Mouse (Mus musculus): Measurements from ENCODE around the gene Resp18.

DNA sequence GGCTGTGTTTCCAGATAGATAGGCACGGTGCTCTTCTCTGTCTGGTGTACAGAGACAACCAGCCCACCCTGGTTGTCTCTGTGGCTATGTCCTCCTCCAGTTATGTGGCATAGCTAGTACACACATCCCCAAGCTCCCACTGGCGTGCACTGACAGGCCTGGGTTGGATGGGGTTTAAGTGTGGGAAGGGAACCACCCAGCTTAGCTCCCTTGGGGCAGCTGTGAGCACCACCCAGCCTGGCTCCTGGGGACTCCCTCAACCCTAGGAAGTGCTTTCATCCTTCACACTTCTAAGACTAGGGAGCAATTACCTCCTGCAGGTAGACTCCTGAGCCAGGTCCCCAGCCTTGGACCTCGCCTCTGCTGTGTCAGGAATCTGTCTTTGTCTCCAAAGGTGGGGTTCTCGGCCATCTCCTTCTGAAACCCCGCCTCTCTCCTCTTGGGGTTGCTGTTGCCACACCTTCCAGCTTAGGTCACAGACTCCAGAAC, 46.5 kb downstream of the Resp18 start, which contains the start of gene A630095N17Rik:
- TF ChIP-seq CTCF (conservative IDR thresholded peaks at IDR 0.05; ENCODE audit: low read length) (no peak), POU5F1 (IDR thresholded peaks at IDR 0.05; ENCODE audit: borderline replicate concordance, low read length) (no peak), NANOG (IDR thresholded peaks at IDR 0.05; ENCODE audit: borderline replicate concordance, low read length) (no peak)

Measured in E14TG2a.4 (cell line).